Mouse (Mus musculus): Measurements from ENCODE around the gene Src. TPM values are rescaled to one million over a fixed set of nuclear protein-coding genes. Genes with fewer than 3 reads are reported as not detected.

Gene Src
- polyA plus RNA-seq, 1 experiment from 2014 or later = 23.9 TPM

DNA sequence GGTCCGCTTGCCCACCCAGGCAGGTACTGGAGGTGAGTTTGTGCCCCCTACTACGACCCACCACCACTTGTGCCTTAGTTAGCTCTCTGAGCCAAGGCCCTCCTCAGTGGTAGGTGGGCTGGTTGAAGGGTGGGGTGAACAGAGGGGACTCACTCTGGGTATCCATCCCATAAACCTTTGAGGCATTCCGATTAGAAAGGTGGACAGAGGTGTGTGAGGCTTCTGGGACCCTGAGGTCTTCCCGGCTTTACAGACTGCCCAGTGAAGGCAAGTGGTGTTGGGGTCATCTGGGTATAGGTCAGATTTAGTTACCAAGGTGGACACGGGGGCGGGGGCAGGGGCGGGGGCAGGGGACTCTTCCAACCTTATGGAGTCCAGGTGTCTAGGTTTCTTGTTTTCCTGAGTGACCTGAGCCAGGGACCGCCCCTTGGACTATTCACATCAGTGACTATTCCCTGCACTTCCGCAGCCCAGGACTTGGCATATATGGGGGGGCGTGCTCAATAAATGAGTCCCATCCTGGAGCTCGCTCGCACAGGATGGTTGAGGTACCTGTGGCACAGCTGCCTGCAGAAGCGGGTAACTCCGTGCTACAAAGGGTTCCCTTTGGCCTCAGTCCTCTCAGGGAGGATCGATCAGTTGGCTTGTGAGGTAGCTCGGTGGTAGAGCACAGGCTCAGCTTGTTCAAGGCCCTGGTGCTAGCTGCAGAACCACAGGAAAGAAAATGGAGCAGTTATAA lies 6.8 kb downstream of the Src start:
- 34% methylated on average over 16 of the region's 16 CpGs for WGBS
- Histone ChIP-seq H3K27ac (ENCODE audit: low read depth, low read length) (peak overlapping the region; percentile 100), H3K9ac (ENCODE audit: low read depth, low read length) (peak overlapping the region; percentile 99), H3K4me3 (ENCODE audit: low read depth, low read length) (peak overlapping the region; percentile 85), H3K9me3 (ENCODE audit: control insufficient read depth) (no peaks in the 10 kb centered on the region), H3K4me2 (replicated peaks; ENCODE audit: low read depth) (peak overlapping the region; percentile 86), H3K36me3 (ENCODE audit: control insufficient read depth, insufficient read depth) (peaks cover 8% of the 10 kb centered on the region; the same call in 1 of the 2 replicates), H3K4me1 (replicated peaks; ENCODE audit: control insufficient read depth, insufficient read depth, low read length) (peaks cover 30% of the 10 kb centered on the region), H3K27me3 (replicated peaks; ENCODE audit: control insufficient read depth, insufficient read depth, low read length) (no peaks in the 10 kb centered on the region)
- TF ChIP-seq CTCF (IDR thresholded peaks at IDR 0.05; ENCODE audit: low read depth) = no peak
- peak; percentile 9 for ATAC-seq

GRCm38 (mm10) chr2:157425643-157425988 lies 7.4 kb downstream of the Src start:
- WGBS = 39% methylated on average over 6 of the region's 6 CpGs
- H3K4me2 ChIP-seq (replicated peaks; ENCODE audit: low read depth) = peak overlapping the region; percentile 86
- H3K9ac ChIP-seq (ENCODE audit: low read depth, low read length) = peak overlapping the region; percentile 99; the same call in 1 of the 2 replicates
- H3K27me3 ChIP-seq (replicated peaks; ENCODE audit: control insufficient read depth, insufficient read depth, low read length) = no peaks in the 10 kb centered on the region
- no peaks in the 10 kb centered on the region for H3K9me3 ChIP-seq (ENCODE audit: control insufficient read depth)
- H3K27ac ChIP-seq (ENCODE audit: low read depth, low read length) = peak overlapping the region; percentile 100
- peaks cover 36% of the 10 kb centered on the region for H3K4me1 ChIP-seq (replicated peaks; ENCODE audit: control insufficient read depth, insufficient read depth, low read length)
- no peak overlapping the region for H3K4me3 ChIP-seq (ENCODE audit: low read depth, low read length)
- ATAC-seq = peak; percentile 74
- TF ChIP-seq CTCF (IDR thresholded peaks at IDR 0.05; ENCODE audit: low read depth) = no peak
- H3K36me3 ChIP-seq (ENCODE audit: control insufficient read depth, insufficient read depth) = peaks cover 8% of the 10 kb centered on the region; the same call in 1 of the 2 replicates

DNA sequence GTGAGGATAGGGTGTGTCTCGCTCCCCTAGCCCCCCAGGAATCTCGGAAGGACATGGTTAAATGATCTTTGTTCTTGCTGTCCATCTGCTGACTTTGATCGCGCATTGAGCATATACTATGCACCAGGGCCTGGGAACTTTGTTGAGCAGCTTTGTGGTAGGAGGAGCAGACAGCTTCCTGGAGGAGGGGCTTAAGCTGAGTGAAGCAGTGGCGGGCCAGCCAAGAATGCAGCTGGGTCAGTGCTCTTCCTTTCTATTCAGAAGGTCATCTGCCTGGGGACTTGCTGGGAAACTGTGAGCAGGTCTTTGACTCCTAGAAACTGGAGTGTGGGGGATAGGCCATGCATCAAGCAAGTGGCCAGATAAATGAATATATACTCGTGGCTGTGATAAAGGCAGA lies 7.9 kb downstream of the Src start:
- WGBS = 42% methylated on average over 6 of the region's 6 CpGs
- peak; percentile 19; the same call in 1 of the 2 replicates for ATAC-seq
- H3K4me1 ChIP-seq (replicated peaks; ENCODE audit: control insufficient read depth, insufficient read depth, low read length) = peaks cover 41% of the 10 kb centered on the region
- H3K27ac ChIP-seq (ENCODE audit: low read depth, low read length) = peak overlapping the region; percentile 100
- TF ChIP-seq CTCF (IDR thresholded peaks at IDR 0.05; ENCODE audit: low read depth) = no peak
- H3K9ac ChIP-seq (ENCODE audit: low read depth, low read length) = no peak overlapping the region
- H3K9me3 ChIP-seq (ENCODE audit: control insufficient read depth) = no peaks in the 10 kb centered on the region
- no peaks in the 10 kb centered on the region for H3K27me3 ChIP-seq (replicated peaks; ENCODE audit: control insufficient read depth, insufficient read depth, low read length)
- H3K4me2 ChIP-seq (replicated peaks; ENCODE audit: low read depth) = peak overlapping the region; percentile 86
- H3K4me3 ChIP-seq (ENCODE audit: low read depth, low read length) = no peak overlapping the region
- peaks cover 8% of the 10 kb centered on the region; the same call in 1 of the 2 replicates for H3K36me3 ChIP-seq (ENCODE audit: control insufficient read depth, insufficient read depth)

- H3K27me3 ChIP-seq (replicated peaks; ENCODE audit: control insufficient read depth, insufficient read depth, low read length) = no peaks in the 10 kb centered on the region
- no peak overlapping the region for H3K9ac ChIP-seq (ENCODE audit: low read depth, low read length)
- peak overlapping the region; percentile 46; the same call in 1 of the 2 replicates for H3K27ac ChIP-seq (ENCODE audit: low read depth, low read length)
- no peak for ATAC-seq
- TF ChIP-seq CTCF (IDR thresholded peaks at IDR 0.05; ENCODE audit: low read depth) = no peak
- H3K9me3 ChIP-seq (ENCODE audit: control insufficient read depth) = no peaks in the 10 kb centered on the region
- 86% methylated on average over 5 of the region's 5 CpGs for WGBS
- H3K4me3 ChIP-seq (ENCODE audit: low read depth, low read length) = no peak overlapping the region
- H3K4me2 ChIP-seq (replicated peaks; ENCODE audit: low read depth) = peak overlapping the region; percentile 17; the same call in 1 of the 2 replicates
- H3K36me3 ChIP-seq (ENCODE audit: control insufficient read depth, insufficient read depth) = peaks cover 12% of the 10 kb centered on the region; the same call in 1 of the 2 replicates
- H3K4me1 ChIP-seq (replicated peaks; ENCODE audit: control insufficient read depth, insufficient read depth, low read length) = peaks cover 43% of the 10 kb centered on the region
Observed at GRCm38 (mm10) chr2:157427164-157427563, 8.9 kb downstream of the Src start.

GRCm38 (mm10) chr2:157428351-157429139 lies 10.3 kb downstream of the Src start:
- no peak for TF ChIP-seq CTCF (IDR thresholded peaks at IDR 0.05; ENCODE audit: low read depth)
- no peak overlapping the region for H3K9ac ChIP-seq (ENCODE audit: low read depth, low read length)
- no peak overlapping the region for H3K4me2 ChIP-seq (replicated peaks; ENCODE audit: low read depth)
- H3K4me1 ChIP-seq (replicated peaks; ENCODE audit: control insufficient read depth, insufficient read depth, low read length) = peaks cover 47% of the 10 kb centered on the region
- peak overlapping the region; percentile 62 for H3K27ac ChIP-seq (ENCODE audit: low read depth, low read length)
- H3K9me3 ChIP-seq (ENCODE audit: control insufficient read depth) = no peaks in the 10 kb centered on the region
- no peaks in the 10 kb centered on the region for H3K27me3 ChIP-seq (replicated peaks; ENCODE audit: control insufficient read depth, insufficient read depth, low read length)
- no peak for ATAC-seq
- H3K36me3 ChIP-seq (ENCODE audit: control insufficient read depth, insufficient read depth) = peaks cover 20% of the 10 kb centered on the region; the same call in 1 of the 2 replicates
- 85% methylated on average over 13 of the region's 13 CpGs for WGBS
- no peak overlapping the region for H3K4me3 ChIP-seq (ENCODE audit: low read depth, low read length)

- no peak for TF ChIP-seq CTCF (IDR thresholded peaks at IDR 0.05; ENCODE audit: low read depth)
- Histone ChIP-seq H3K4me3 (ENCODE audit: low read depth, low read length) (no peak overlapping the region), H3K36me3 (ENCODE audit: control insufficient read depth, insufficient read depth) (peaks cover 20% of the 10 kb centered on the region; the same call in 1 of the 2 replicates), H3K27ac (ENCODE audit: low read depth, low read length) (peak overlapping the region; percentile 87), H3K4me2 (replicated peaks; ENCODE audit: low read depth) (no peak overlapping the region), H3K9me3 (ENCODE audit: control insufficient read depth) (no peaks in the 10 kb centered on the region), H3K9ac (ENCODE audit: low read depth, low read length) (no peak overlapping the region), H3K27me3 (replicated peaks; ENCODE audit: control insufficient read depth, insufficient read depth, low read length) (no peaks in the 10 kb centered on the region), H3K4me1 (replicated peaks; ENCODE audit: control insufficient read depth, insufficient read depth, low read length) (peaks cover 55% of the 10 kb centered on the region)
- ATAC-seq = no peak
- 72% methylated on average over 7 of the region's 7 CpGs for WGBS
Observed at GRCm38 (mm10) chr2:157429735-157430134, 11.5 kb downstream of the Src start.

All from intestine, postnatal 0 days (tissue).